Mouse (Mus musculus) ES-E14 (cell line): ENCODE results near the gene Ets1. TPM values are rescaled to one million over a fixed set of nuclear protein-coding genes. Genes with fewer than 3 reads are reported as not detected.

Source experiments
- DNase-seq: peaks from one replicate; pipeline ENCODE4 v3.0.0-alpha.2; 2013; ENCODE audit warnings: low read depth, low spot score
- H3K27ac ChIP-seq: 2 replicates; pipeline ENCODE4 v1.5.1; 2012; ENCODE audit warnings: low read depth, mild to moderate bottlenecking, low read length, moderate library complexity, mixed read lengths; ENCODE audit not compliant: poor library complexity, insufficient read depth, severe bottlenecking
- H3K36me3 ChIP-seq: 2 replicates; pipeline ENCODE4 v1.6.1; 2012; ENCODE audit warnings: mild to moderate bottlenecking, low read length, moderate library complexity, mixed read lengths; ENCODE audit not compliant: control insufficient read depth, poor library complexity, insufficient read depth, severe bottlenecking
- H3K4me1 ChIP-seq, 2 experiments: fragments of 150-350 bp in 1 of 2; sonication (generic) in 1 of 2; 2 replicates each; pipeline ENCODE4 v1.6.1; 2012; ENCODE audit warnings: low read length in 2 of 2, mild to moderate bottlenecking in 1 of 2, mixed read lengths in 1 of 2; ENCODE audit not compliant: control insufficient read depth in 2 of 2, insufficient read depth in 2 of 2, poor library complexity in 1 of 2
- H3K4me3 ChIP-seq, 2 experiments: fragments of 150-350 bp in 1 of 2; sonication (generic) in 1 of 2; 2 replicates each; pipeline ENCODE4 v1.5.1; 2012; ENCODE audit warnings: low read length in 2 of 2, low read depth in 1 of 2, mild to moderate bottlenecking in 1 of 2, mixed read lengths in 1 of 2; ENCODE audit not compliant: insufficient read depth in 1 of 2, poor library complexity in 1 of 2, severe bottlenecking in 1 of 2
- H3K9ac ChIP-seq: 2 replicates; pipeline ENCODE4 v1.6.1; 2012; ENCODE audit warnings: low read depth, mild to moderate bottlenecking, low read length, mixed read lengths; ENCODE audit not compliant: poor library complexity, insufficient read depth, severe bottlenecking
- H3K9me3 ChIP-seq: fragments of 150-350 bp; sonication (generic); 2 replicates; pipeline ENCODE4 v1.6.1; 2012; ENCODE audit warnings: low read depth, mild to moderate bottlenecking, low read length; ENCODE audit not compliant: control insufficient read depth, insufficient read depth
- CHD2 ChIP-seq: IDR thresholded peaks from 2 replicates; pipeline ENCODE4 v1.6.1; 2014; ENCODE audit warnings: mild to moderate bottlenecking, low read depth, low read length, inconsistent platforms
- HCFC1 ChIP-seq: IDR thresholded peaks from 2 replicates; pipeline ENCODE4 v1.6.1; 2012; ENCODE audit warnings: low read length, inconsistent platforms, borderline replicate concordance; ENCODE audit not compliant: insufficient read depth
- MAFK ChIP-seq: IDR thresholded peaks from 2 replicates; pipeline ENCODE4 v1.6.1; 2014; ENCODE audit warnings: mild to moderate bottlenecking, low read depth, low read length, inconsistent platforms; ENCODE audit not compliant: insufficient read depth
- ZC3H11A ChIP-seq: IDR thresholded peaks from 2 replicates; pipeline ENCODE4 v1.6.1; 2012; ENCODE audit warnings: low read depth, mild to moderate bottlenecking, inconsistent platforms, low read length, borderline replicate concordance
- ZNF384 ChIP-seq: IDR thresholded peaks from 2 replicates; pipeline ENCODE4 v1.6.1; 2012; ENCODE audit warnings: low read depth, low read length, inconsistent platforms
- in situ Hi-C, 2 experiments: fragments of 600-800 bp; cut with MboI; formaldehyde crosslinking; loops; one replicate each; pipeline ENCODE4 v1.15.1; 2025; ENCODE audit warnings: low sequenced_read_pairs in 2 of 2, inconsistent platforms in 1 of 2; ENCODE audit not compliant: unreplicated experiment in 2 of 2
- total RNA-seq: library from RNA; depleted of rRNA; stranded (reverse); fragments of 300-350 nt; gene quantifications from 2 replicates; pipeline ENCODE4 v1.2.3, GENCODE M21; 2012

Gene Ets1
- total RNA-seq, 1 experiment = 20.9 TPM

GRCm38 (mm10) chr9:32671970-32672859 lies 36.2 kb downstream of the Ets1 start:
- in situ Hi-C loops = no loop called here
- Histone ChIP-seq H3K9ac (no peak overlapping the region), H3K4me1 (peaks cover 0 to 11% of the 10 kb centered on the region in 2 experiments; a peak in 1 of 4 replicates), H3K4me3 (peak overlapping the region; percentile 8 to 17; a peak in 2 of 4 replicates), H3K36me3 (no peaks in the 10 kb centered on the region), H3K27ac (no peak overlapping the region), H3K9me3 (no peaks in the 10 kb centered on the region)
- TF ChIP-seq ZC3H11A (no peak), ZNF384 (no peak), MAFK (no peak), CHD2 (no peak), HCFC1 (no peak)
- no peak for DNase-seq

GRCm38 (mm10) chr9:32673923-32674322 lies 37.9 kb downstream of the Ets1 start:
- no peak overlapping the region for H3K9ac ChIP-seq
- no peaks in the 10 kb centered on the region for H3K9me3 ChIP-seq
- DNase-seq = no peak
- H3K36me3 ChIP-seq = no peaks in the 10 kb centered on the region
- no peak overlapping the region for H3K27ac ChIP-seq
- H3K4me3 ChIP-seq = no peak overlapping the region
- in situ Hi-C loops = no loop called here
- H3K4me1 ChIP-seq = peaks cover 0 to 11% of the 10 kb centered on the region in 2 experiments; a peak in 1 of 4 replicates
- TF ChIP-seq ZC3H11A = no peak
- no peak for TF ChIP-seq HCFC1
- no peak for TF ChIP-seq ZNF384
- no peak for TF ChIP-seq CHD2
- TF ChIP-seq MAFK = no peak

- Histone ChIP-seq H3K9ac (no peak overlapping the region), H3K9me3 (no peaks in the 10 kb centered on the region), H3K27ac (no peak overlapping the region), H3K4me1 (peaks cover 0 to 11% of the 10 kb centered on the region in 2 experiments; a peak in 1 of 4 replicates), H3K4me3 (no peak overlapping the region), H3K36me3 (no peaks in the 10 kb centered on the region)
- TF ChIP-seq MAFK (no peak), HCFC1 (no peak), ZC3H11A (no peak), ZNF384 (no peak), CHD2 (no peak)
- DNase-seq = no peak
- in situ Hi-C loops = no loop called here
Observed at GRCm38 (mm10) chr9:32675671-32676409, 39.8 kb downstream of the Ets1 start.

GRCm38 (mm10) chr9:32676480-32676879 lies 40.5 kb downstream of the Ets1 start:
- no peak overlapping the region for H3K4me3 ChIP-seq
- in situ Hi-C loops = no loop called here
- DNase-seq = no peak
- H3K9me3 ChIP-seq = no peaks in the 10 kb centered on the region
- H3K27ac ChIP-seq = no peak overlapping the region
- no peaks in the 10 kb centered on the region for H3K36me3 ChIP-seq
- H3K9ac ChIP-seq = no peak overlapping the region
- peaks cover 0 to 11% of the 10 kb centered on the region in 2 experiments; a peak in 1 of 4 replicates for H3K4me1 ChIP-seq
- TF ChIP-seq ZC3H11A (no peak), MAFK (no peak), ZNF384 (no peak)
